Mouse (Mus musculus): ENCODE data around the gene Elfn2. TPM values are rescaled to one million over a fixed set of nuclear protein-coding genes. Genes with fewer than 3 reads are reported as not detected.

The Elfn2 gene
- polyA plus RNA-seq, 1 experiment, result 8.4 TPM

DNA sequence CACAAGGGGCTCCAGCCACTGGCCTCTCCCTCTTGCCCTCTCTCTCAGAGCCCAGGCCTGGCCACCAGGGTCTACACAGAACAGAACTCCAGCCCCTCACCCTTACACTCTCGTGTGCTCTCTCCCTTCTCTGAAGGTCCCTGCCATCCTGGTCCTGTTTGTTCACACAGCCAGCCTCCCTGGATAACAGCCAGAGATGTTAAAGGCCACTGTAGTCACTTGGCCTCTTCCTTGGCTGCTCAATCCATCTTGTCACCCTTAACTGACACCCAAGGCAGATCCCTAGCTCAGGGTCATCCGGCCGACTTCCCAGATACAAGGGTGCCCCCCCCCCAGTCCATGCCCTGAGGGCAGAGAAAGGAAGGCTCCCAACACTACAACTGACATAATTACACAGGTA is 36.7 kb upstream of the Elfn2 start:
- H3K36me3 ChIP-seq (ENCODE audit: control insufficient read depth, insufficient read depth, low read length), result no peaks in the 10 kb centered on the region
- H3K27ac ChIP-seq (ENCODE audit: control insufficient read depth, insufficient read depth, low read length), result no peak overlapping the region
- no peak for TF ChIP-seq POLR2A (IDR thresholded peaks at IDR 0.05; ENCODE audit: control insufficient read depth, extremely low read depth, insufficient read depth, low read length, poor library complexity)
- TF ChIP-seq CTCF (IDR thresholded peaks at IDR 0.05; ENCODE audit: borderline replicate concordance, control insufficient read depth, extremely low read depth, insufficient read depth, low read length, poor library complexity), result no peak
- no peak for DNase-seq
- H3K4me1 ChIP-seq (replicated peaks; ENCODE audit: control insufficient read depth, insufficient read depth, low read length), result peaks cover 8% of the 10 kb centered on the region
- H3K27me3 ChIP-seq (ENCODE audit: control insufficient read depth, insufficient read depth, low read length), result no peaks in the 10 kb centered on the region
- 76% methylated on average over 3 of the region's 3 CpGs for WGBS
- no peak overlapping the region for H3K4me3 ChIP-seq (ENCODE audit: control insufficient read depth, insufficient read depth, low read length)

DNA sequence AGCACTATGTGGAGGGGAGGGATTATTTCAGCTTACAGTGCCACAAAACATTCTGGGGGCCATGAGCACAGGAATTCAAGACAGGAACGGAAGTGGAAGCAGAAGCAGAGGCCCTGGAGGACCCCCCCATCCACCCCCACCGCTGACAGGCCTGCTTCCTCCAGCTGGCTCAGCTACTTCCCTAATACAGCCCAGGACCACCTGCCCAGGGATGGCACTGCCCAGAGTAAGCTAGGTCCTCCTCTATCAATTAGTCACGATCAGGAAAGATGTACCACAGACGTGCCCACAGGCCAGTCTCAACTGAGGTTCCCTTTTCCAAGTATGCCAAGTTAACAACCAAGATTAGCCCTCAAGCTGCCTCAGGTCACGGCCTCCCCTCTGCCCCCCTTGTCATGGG is 35.6 kb upstream of the Elfn2 start:
- TF ChIP-seq CTCF (IDR thresholded peaks at IDR 0.05; ENCODE audit: borderline replicate concordance, control insufficient read depth, extremely low read depth, insufficient read depth, low read length, poor library complexity) (no peak), POLR2A (IDR thresholded peaks at IDR 0.05; ENCODE audit: control insufficient read depth, extremely low read depth, insufficient read depth, low read length, poor library complexity) (no peak)
- no peak overlapping the region for H3K4me3 ChIP-seq (ENCODE audit: control insufficient read depth, insufficient read depth, low read length)
- WGBS, result 45% methylated on average over 5 of the region's 5 CpGs
- no peaks in the 10 kb centered on the region for H3K27me3 ChIP-seq (ENCODE audit: control insufficient read depth, insufficient read depth, low read length)
- H3K27ac ChIP-seq (ENCODE audit: control insufficient read depth, insufficient read depth, low read length), result no peak overlapping the region
- H3K4me1 ChIP-seq (replicated peaks; ENCODE audit: control insufficient read depth, insufficient read depth, low read length), result peaks cover 8% of the 10 kb centered on the region
- H3K36me3 ChIP-seq (ENCODE audit: control insufficient read depth, insufficient read depth, low read length), result no peaks in the 10 kb centered on the region
- DNase-seq, result no peak

DNA sequence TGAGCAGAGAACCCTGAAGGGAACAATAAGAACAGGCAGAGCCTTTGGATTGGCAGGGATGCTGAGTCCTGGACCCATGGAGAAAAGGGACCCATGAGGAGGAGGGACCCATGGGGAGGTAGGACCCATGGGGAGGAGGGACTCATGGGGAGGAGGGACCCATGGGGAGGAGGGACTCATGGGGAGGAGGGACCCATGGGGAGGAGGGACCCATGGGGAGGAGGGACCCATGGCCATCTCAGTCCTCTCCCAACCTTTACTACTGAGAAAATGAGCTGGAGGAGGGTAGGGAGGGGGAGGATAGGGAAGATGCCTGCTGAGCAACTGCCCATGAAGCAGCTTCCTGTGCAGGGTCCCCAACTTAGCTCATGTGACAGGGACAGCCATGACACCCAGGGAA is 34.4 kb upstream of the Elfn2 start:
- H3K27me3 ChIP-seq (ENCODE audit: control insufficient read depth, insufficient read depth, low read length), result no peaks in the 10 kb centered on the region
- H3K4me1 ChIP-seq (replicated peaks; ENCODE audit: control insufficient read depth, insufficient read depth, low read length), result peaks cover 8% of the 10 kb centered on the region
- no peak overlapping the region for H3K4me3 ChIP-seq (ENCODE audit: control insufficient read depth, insufficient read depth, low read length)
- H3K27ac ChIP-seq (ENCODE audit: control insufficient read depth, insufficient read depth, low read length), result no peak overlapping the region
- H3K36me3 ChIP-seq (ENCODE audit: control insufficient read depth, insufficient read depth, low read length), result no peaks in the 10 kb centered on the region
- TF ChIP-seq CTCF (IDR thresholded peaks at IDR 0.05; ENCODE audit: borderline replicate concordance, control insufficient read depth, extremely low read depth, insufficient read depth, low read length, poor library complexity) (no peak), POLR2A (IDR thresholded peaks at IDR 0.05; ENCODE audit: control insufficient read depth, extremely low read depth, insufficient read depth, low read length, poor library complexity) (no peak)
- DNase-seq, result no peak

DNA sequence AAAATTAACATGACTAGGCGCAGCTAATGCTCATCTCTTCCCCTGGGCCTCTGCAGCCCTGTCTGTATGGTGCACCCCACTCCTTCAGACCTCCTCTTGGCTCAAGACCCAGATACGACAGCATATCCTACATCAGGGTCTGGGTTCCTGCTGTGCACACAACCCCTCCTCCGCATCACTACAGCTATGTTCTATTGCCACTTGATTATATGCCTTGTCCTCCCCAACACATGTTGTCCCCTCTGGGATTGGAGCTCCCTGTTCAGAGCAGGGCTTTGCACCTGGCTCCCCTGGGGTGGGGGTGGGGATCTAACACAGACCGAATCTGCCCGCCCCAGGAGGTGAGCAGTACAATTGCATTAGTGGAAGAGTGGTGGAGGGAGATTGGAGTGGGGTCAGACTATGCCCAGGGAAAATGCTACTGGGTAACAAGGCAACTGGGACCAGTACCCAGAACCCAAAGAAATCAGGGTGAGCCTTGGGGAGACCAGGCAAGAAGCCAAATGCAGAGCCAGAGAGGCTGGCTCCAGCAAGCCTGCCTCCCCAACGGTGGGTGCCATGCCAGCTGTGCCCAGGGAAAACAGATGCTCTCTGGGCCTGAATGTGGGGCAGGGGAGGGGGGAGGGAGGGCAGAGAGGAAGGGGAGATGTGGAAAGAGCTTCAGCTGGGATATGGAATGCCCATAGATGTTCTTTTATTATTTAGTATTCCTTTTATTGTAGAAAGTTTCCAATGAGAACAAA is 32.2 kb upstream of the Elfn2 start:
- no peak overlapping the region for H3K27ac ChIP-seq (ENCODE audit: control insufficient read depth, insufficient read depth, low read length)
- peaks cover 8% of the 10 kb centered on the region for H3K4me1 ChIP-seq (replicated peaks; ENCODE audit: control insufficient read depth, insufficient read depth, low read length)
- no peak for DNase-seq
- no peaks in the 10 kb centered on the region for H3K27me3 ChIP-seq (ENCODE audit: control insufficient read depth, insufficient read depth, low read length)
- 89% methylated on average over 6 of the region's 6 CpGs for WGBS
- H3K36me3 ChIP-seq (ENCODE audit: control insufficient read depth, insufficient read depth, low read length), result no peaks in the 10 kb centered on the region
- no peak for TF ChIP-seq POLR2A (IDR thresholded peaks at IDR 0.05; ENCODE audit: control insufficient read depth, extremely low read depth, insufficient read depth, low read length, poor library complexity)
- TF ChIP-seq CTCF (IDR thresholded peaks at IDR 0.05; ENCODE audit: borderline replicate concordance, control insufficient read depth, extremely low read depth, insufficient read depth, low read length, poor library complexity), result no peak
- no peak overlapping the region for H3K4me3 ChIP-seq (ENCODE audit: control insufficient read depth, insufficient read depth, low read length)

DNA sequence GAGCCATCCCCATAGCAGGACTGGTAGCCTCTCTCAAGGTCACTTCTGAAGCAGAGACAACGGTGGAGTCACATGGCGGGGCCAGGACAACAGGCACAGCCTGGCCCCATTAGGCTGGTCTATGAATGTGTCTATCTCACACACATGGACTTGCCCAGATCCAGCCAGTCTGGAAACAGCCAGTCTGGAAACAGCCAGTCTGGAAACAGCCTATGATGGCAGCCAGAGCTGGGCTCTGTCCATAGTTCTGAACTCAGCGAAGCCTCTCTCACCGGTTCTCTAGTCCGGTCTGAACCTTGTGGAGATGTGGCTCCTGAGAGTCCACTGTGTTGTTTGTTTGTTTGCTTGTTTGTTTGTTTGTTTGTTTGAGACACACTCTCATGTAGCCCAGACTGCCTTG is 31.3 kb upstream of the Elfn2 start:
- DNase-seq, result no peak
- H3K36me3 ChIP-seq (ENCODE audit: control insufficient read depth, insufficient read depth, low read length), result no peaks in the 10 kb centered on the region
- no peak for TF ChIP-seq POLR2A (IDR thresholded peaks at IDR 0.05; ENCODE audit: control insufficient read depth, extremely low read depth, insufficient read depth, low read length, poor library complexity)
- TF ChIP-seq CTCF (IDR thresholded peaks at IDR 0.05; ENCODE audit: borderline replicate concordance, control insufficient read depth, extremely low read depth, insufficient read depth, low read length, poor library complexity), result no peak
- H3K27me3 ChIP-seq (ENCODE audit: control insufficient read depth, insufficient read depth, low read length), result no peaks in the 10 kb centered on the region
- WGBS, result 97% methylated on average over 5 of the region's 5 CpGs
- H3K4me3 ChIP-seq (ENCODE audit: control insufficient read depth, insufficient read depth, low read length), result no peak overlapping the region
- no peak overlapping the region for H3K27ac ChIP-seq (ENCODE audit: control insufficient read depth, insufficient read depth, low read length)
- H3K4me1 ChIP-seq (replicated peaks; ENCODE audit: control insufficient read depth, insufficient read depth, low read length), result peaks cover 8% of the 10 kb centered on the region

DNA sequence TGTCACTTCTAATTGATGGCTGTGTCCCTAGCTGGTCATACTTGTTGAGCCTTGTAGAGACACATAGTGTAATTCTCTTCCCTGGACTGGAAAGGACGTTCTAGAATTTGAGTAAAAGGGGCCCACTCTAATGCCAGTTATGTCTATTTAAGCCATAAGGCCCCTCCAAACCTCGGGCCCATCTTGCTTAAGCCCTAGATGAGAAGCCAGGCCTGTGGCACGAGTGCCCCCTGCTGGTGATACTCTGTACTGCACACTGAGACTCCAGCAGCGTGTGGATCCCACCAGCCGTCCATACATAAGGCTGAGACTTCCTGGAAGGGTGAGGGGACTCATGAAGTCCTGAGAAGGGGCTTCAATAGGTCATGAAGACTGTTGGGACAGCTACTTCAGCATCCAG is 25.6 kb upstream of the Elfn2 start:
- no peak overlapping the region for H3K4me3 ChIP-seq (ENCODE audit: control insufficient read depth, insufficient read depth, low read length)
- H3K4me1 ChIP-seq (replicated peaks; ENCODE audit: control insufficient read depth, insufficient read depth, low read length), result peaks cover 10% of the 10 kb centered on the region; the same call in 1 of the 2 replicates
- H3K27me3 ChIP-seq (ENCODE audit: control insufficient read depth, insufficient read depth, low read length), result no peaks in the 10 kb centered on the region
- peak; percentile 81 for DNase-seq
- TF ChIP-seq POLR2A (IDR thresholded peaks at IDR 0.05; ENCODE audit: control insufficient read depth, extremely low read depth, insufficient read depth, low read length, poor library complexity) (no peak), CTCF (IDR thresholded peaks at IDR 0.05; ENCODE audit: borderline replicate concordance, control insufficient read depth, extremely low read depth, insufficient read depth, low read length, poor library complexity) (peak; percentile 96)
- WGBS, result 3% methylated on average over 5 of the region's 5 CpGs
- no peaks in the 10 kb centered on the region for H3K36me3 ChIP-seq (ENCODE audit: control insufficient read depth, insufficient read depth, low read length)
- no peak overlapping the region for H3K27ac ChIP-seq (ENCODE audit: control insufficient read depth, insufficient read depth, low read length)

Measured in thymus, adult 2 months (tissue).